Mouse (Mus musculus) hindbrain, embryonic 11.5 days (tissue): ENCODE measurements around the gene Icmt. TPM values are rescaled to one million over a fixed set of nuclear protein-coding genes. Genes with fewer than 3 reads are reported as not detected.
A peak's percentile ranks its signal among the peaks of the same experiment; 100 is the strongest.

Source experiments
- ATAC-seq: fragments of 200-750 bp; cut with Nextera tagmentation; 2 replicates; pipeline ENCODE4 v1.8.0; 2017; ENCODE audit warnings: mild to moderate bottlenecking, moderate TSS enrichment, moderate library complexity; ENCODE audit not compliant: low FRiP score
- DNase-seq: peaks from one replicate; pipeline ENCODE4 v3.0.0-alpha.2; 2015; ENCODE audit warnings: low spot score
- H3K27ac ChIP-seq: fragments of 300-500 bp; sonication (generic); 2 replicates; pipeline ENCODE4 v1.5.1; 2014; ENCODE audit warnings: mild to moderate bottlenecking, low read depth, low read length
- H3K27me3 ChIP-seq: fragments of 300-500 bp; sonication (generic); 2 replicates; pipeline ENCODE4 v1.6.1; 2014; ENCODE audit warnings: mild to moderate bottlenecking, low read length, moderate library complexity, mixed read lengths; ENCODE audit not compliant: control insufficient read depth, insufficient read depth
- H3K36me3 ChIP-seq: fragments of 300-500 bp; sonication (generic); 2 replicates; pipeline ENCODE4 v1.6.1; 2014; ENCODE audit warnings: mild to moderate bottlenecking, low read length, moderate library complexity, mixed read lengths; ENCODE audit not compliant: control insufficient read depth, insufficient read depth
- H3K4me1 ChIP-seq: fragments of 300-500 bp; sonication (generic); replicated peaks from 2 replicates; pipeline ENCODE4 v1.6.1; 2014; ENCODE audit warnings: low read length, mixed read lengths; ENCODE audit not compliant: control insufficient read depth, insufficient read depth
- H3K4me2 ChIP-seq: fragments of 300-500 bp; sonication (generic); replicated peaks from 2 replicates; pipeline ENCODE4 v1.6.1; 2014; ENCODE audit warnings: mild to moderate bottlenecking, low read depth, low read length
- H3K4me3 ChIP-seq: fragments of 300-500 bp; sonication (generic); 2 replicates; pipeline ENCODE4 v1.5.1; 2014; ENCODE audit warnings: low read depth, low read length
- H3K9ac ChIP-seq: fragments of 300-500 bp; sonication (generic); 2 replicates; pipeline ENCODE4 v1.6.1; 2014; ENCODE audit warnings: low read depth, low read length
- H3K9me3 ChIP-seq: fragments of 300-500 bp; sonication (generic); 2 replicates; pipeline ENCODE4 v1.6.1; 2016; ENCODE audit warnings: low read length; ENCODE audit not compliant: control insufficient read depth
- WGBS: fragments of 180-500 bp; shearing (Covaris S2); extraction: QIAGEN DNeasy Blood & Tissue Kit; methylation state at CpG from one replicate; pipeline ENCODE4 v1.1.7; 2014; 5-methylcytosine and 5-hydroxymethylcytosine counted together
- polyA plus RNA-seq: library from polyadenylated mRNA; unstranded; fragments of >200 nt; fragmentation: Nextera tagmentation; extraction: Ambion mirVana; gene quantifications from 2 replicates; pipeline ENCODE4 v1.2.1, GENCODE M21; 2014

Gene Icmt
- polyA plus RNA-seq, 1 experiment from 2014 or later, result 17.4 TPM

- no peaks in the 10 kb centered on the region for H3K9me3 ChIP-seq
- H3K9ac ChIP-seq, result peak overlapping the region; percentile 42
- H3K4me2 ChIP-seq, result peak overlapping the region; percentile 47
- peak; percentile 50 for ATAC-seq
- H3K4me1 ChIP-seq, result peaks cover 36% of the 10 kb centered on the region
- 1% methylated on average over 39 of the region's 39 CpGs for WGBS
- H3K4me3 ChIP-seq, result peak overlapping the region; percentile 17
- DNase-seq, result peak; percentile 84
- no peaks in the 10 kb centered on the region for H3K36me3 ChIP-seq
- 0 out of 2 replicates have a peak overlapping the region, but pooled peaks have one; percentile 24 for H3K27ac ChIP-seq
- H3K27me3 ChIP-seq, result peaks cover 80% of the 10 kb centered on the region
These were observed 6.6 kb upstream of the Icmt start for GRCm38 (mm10) chr4:152290385-152290784.

- no peak overlapping the region for H3K4me3 ChIP-seq
- H3K9me3 ChIP-seq, result no peaks in the 10 kb centered on the region
- H3K4me1 ChIP-seq, result peaks cover 36% of the 10 kb centered on the region
- no peaks in the 10 kb centered on the region for H3K36me3 ChIP-seq
- no peak overlapping the region for H3K9ac ChIP-seq
- WGBS, result 7% methylated on average over 11 of the region's 11 CpGs
- peak overlapping the region; percentile 47 for H3K4me2 ChIP-seq
- peaks cover 82% of the 10 kb centered on the region for H3K27me3 ChIP-seq
- no peak overlapping the region for H3K27ac ChIP-seq
- DNase-seq (peak; percentile 43), ATAC-seq (no peak)
These were observed 6.0 kb upstream of the Icmt start for GRCm38 (mm10) chr4:152290991-152291390.

GRCm38 (mm10) chr4:152291562-152291961, 5.5 kb upstream of the Icmt start, which contains the start of gene Hes3:
TSS of gene Hes3 (minus strand) at chr4:152291662.
- Histone ChIP-seq H3K9me3 (no peaks in the 10 kb centered on the region), H3K9ac (peak within 1 kb of the TSS; percentile 42), H3K4me3 (peak within 1 kb of the TSS; percentile 17), H3K27ac (0 out of 2 replicates have a peak within 1 kb of the TSS, but pooled peaks have one; percentile 24), H3K27me3 (peaks cover 77% of the 10 kb centered on the region), H3K4me2 (peak within 1 kb of the TSS; percentile 47), H3K36me3 (no peaks in the 10 kb centered on the region), H3K4me1 (peaks cover 33% of the 10 kb centered on the region)
- 12% methylated on average over 6 of the region's 6 CpGs for WGBS
- DNase-seq (no peak), ATAC-seq (no peak)

DNA sequence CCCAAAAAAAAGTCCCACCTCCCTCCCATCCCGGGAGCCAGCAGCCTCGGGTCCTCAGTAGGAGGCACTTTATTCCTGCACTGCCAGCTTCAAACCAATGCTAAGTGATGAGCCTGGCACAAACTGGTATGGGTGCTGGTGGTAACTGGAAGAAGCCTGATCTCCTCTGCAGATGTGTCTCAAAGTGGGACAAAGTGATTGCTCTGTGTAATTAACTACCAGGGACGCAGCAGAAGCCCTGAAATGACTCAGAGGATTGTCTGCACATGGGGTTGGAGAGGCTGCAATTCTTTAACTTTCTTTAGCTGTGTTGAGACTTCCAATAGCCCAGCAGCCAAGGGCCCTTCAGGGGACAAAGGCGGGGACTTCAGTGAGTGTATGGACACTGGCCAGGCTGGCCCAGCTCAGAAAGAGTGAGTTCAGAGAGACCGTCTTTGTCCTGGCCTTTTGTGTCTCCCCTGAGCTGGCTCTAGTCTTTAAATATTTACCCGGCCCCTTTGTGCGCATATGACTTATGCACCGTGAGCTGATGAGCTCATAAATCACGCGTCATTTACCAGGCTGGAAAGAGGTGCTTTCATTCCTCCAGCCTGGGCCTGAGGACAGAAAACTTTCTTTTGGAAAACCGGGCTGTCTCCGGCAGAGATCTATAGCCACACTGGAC, 4.8 kb upstream of the Icmt start:
- Histone ChIP-seq H3K4me3 (no peak overlapping the region), H3K4me2 (no peak overlapping the region; the same call in 1 of the 2 replicates), H3K36me3 (no peaks in the 10 kb centered on the region), H3K27ac (no peak overlapping the region), H3K9ac (0 out of 2 replicates have a peak overlapping the region, but pooled peaks have one; percentile 16), H3K27me3 (peaks cover 70% of the 10 kb centered on the region), H3K4me1 (peaks cover 28% of the 10 kb centered on the region), H3K9me3 (no peaks in the 10 kb centered on the region)
- 14% methylated on average over 12 of the region's 12 CpGs for WGBS
- DNase-seq, result peak; percentile 49
- ATAC-seq, result no peak

DNA sequence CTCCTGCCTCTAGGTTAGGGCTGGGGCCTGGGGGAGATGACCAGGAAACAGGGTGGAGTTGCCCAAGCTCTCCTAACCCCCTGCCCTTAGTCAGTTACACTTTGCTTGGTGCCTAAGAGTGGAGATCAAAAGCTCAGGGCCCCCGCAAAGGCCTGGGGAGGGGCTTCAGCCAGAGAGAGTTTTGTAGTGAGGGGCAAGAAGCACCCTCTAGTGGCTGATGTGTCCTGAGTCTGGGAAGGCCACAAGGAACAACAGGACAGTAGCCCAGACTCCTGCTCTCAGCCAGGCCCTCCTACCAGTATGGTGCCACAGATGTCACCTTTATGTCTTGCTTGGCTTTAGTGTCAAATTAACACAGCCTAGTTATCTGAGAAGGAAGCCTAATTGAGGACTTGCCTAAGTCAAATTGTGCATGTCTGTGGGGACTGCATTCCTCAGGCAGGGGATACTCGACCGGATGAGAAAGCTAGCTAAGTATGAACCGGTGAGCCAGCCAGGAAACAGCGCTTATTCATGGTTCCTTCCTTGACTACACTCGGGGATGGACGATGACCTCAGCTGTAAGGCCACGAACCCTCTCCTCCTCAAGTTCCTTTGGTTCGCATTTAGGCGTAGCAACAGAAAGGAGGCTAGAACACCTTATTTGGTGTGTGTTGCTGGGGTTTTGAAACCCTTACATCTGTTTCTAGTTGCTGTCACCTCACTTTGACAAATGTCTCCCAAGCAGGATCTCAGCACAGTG, 2.7 kb upstream of the Icmt start:
- Histone ChIP-seq H3K4me3 (no peak overlapping the region), H3K9me3 (no peaks in the 10 kb centered on the region), H3K27me3 (peaks cover 54% of the 10 kb centered on the region), H3K27ac (no peak overlapping the region), H3K4me2 (no peak overlapping the region), H3K9ac (no peak overlapping the region), H3K4me1 (peaks cover 24% of the 10 kb centered on the region), H3K36me3 (no peaks in the 10 kb centered on the region)
- ATAC-seq, result no peak
- 47% methylated on average over 10 of the region's 10 CpGs for WGBS
- peak; percentile 37 for DNase-seq

DNA sequence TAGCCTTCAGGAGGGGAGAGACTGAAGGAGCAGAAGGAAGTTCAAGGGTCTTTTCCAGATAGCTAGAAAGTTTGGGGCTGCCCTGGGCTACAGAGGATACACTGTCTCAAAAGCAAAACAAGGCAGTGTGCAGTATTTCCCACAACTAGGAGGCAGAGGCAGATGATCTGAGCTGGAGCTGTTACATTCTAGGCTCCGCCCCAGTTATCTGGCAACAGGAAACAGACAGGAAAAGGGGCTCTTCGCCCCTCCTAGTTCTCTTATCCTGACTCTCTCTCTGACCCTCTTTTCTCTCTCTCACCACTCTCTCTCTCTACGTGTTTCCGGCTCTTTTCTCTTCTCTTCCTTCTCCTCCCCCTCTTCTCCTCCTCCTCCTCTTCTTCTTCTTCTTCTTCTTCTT, 1.1 kb upstream of the Icmt start:
- ATAC-seq (no peak), DNase-seq (no peak)
- no peak overlapping the region for H3K27ac ChIP-seq
- H3K4me1 ChIP-seq, result peaks cover 16% of the 10 kb centered on the region
- no peaks in the 10 kb centered on the region for H3K36me3 ChIP-seq
- H3K27me3 ChIP-seq, result peaks cover 42% of the 10 kb centered on the region
- 56% methylated on average over 4 of the region's 4 CpGs for WGBS
- no peaks in the 10 kb centered on the region for H3K9me3 ChIP-seq
- no peak overlapping the region for H3K4me2 ChIP-seq
- H3K9ac ChIP-seq, result no peak overlapping the region
- no peak overlapping the region for H3K4me3 ChIP-seq

DNA sequence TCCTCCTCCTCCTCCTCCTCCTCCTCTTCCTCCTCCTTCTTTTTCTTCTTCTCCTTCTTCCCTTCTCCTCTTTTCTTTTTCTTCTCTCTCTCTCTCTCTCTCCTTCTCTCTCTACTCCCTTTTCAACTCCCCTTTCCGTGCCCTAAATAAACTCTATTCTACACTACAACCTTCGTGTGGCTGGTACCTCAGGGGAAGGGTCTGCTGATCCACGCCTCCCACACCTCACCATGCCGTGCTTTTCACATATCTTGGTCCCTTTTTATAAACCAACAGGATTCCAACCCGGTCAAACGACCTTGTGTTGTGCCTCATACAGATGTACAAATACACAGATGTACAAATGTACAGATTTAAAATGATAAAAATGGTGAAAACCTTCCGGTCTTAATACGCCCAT, 656 bp upstream of the Icmt start:
- DNase-seq (no peak), ATAC-seq (no peak)
- Histone ChIP-seq H3K9ac (peak overlapping the region; percentile 54; the same call in 1 of the 2 replicates), H3K27ac (no peak overlapping the region), H3K4me2 (peak overlapping the region; percentile 96), H3K27me3 (peaks cover 37% of the 10 kb centered on the region), H3K9me3 (no peaks in the 10 kb centered on the region), H3K4me1 (peaks cover 16% of the 10 kb centered on the region), H3K36me3 (no peaks in the 10 kb centered on the region), H3K4me3 (peak overlapping the region; percentile 98)
- 31% methylated on average over 8 of the region's 8 CpGs for WGBS

GRCm38 (mm10) chr4:152298836-152299235, 1.8 kb downstream of the Icmt start:
- H3K36me3 ChIP-seq, result 0 out of 2 replicates have a peak, but pooled peaks cover 2% of the 10 kb centered on the region
- no peaks in the 10 kb centered on the region for H3K9me3 ChIP-seq
- 82% methylated on average over 14 of the region's 14 CpGs for WGBS
- no peak overlapping the region; the same call in 1 of the 2 replicates for H3K4me3 ChIP-seq
- H3K9ac ChIP-seq, result no peak overlapping the region
- H3K4me1 ChIP-seq, result peaks cover 6% of the 10 kb centered on the region; the same call in 1 of the 2 replicates
- no peak overlapping the region for H3K27ac ChIP-seq
- ATAC-seq, result no peak
- no peak for DNase-seq
- H3K4me2 ChIP-seq, result no peak overlapping the region
- peaks cover 17% of the 10 kb centered on the region for H3K27me3 ChIP-seq
